Mouse (Mus musculus): ENCODE measurements at regions not wholly inside any gene's neighbourhood (a gene's known extent, or its start where the extent isn't known, plus 50 kb on each side); places are given as distances from the start of the nearest gene placed in this dataset.

- DNase-seq (ENCODE audit: low spot score in 2 of 2) = no peak
Measured at GRCm38 (mm10) chr1:137571905-137572865, 603.3 kb downstream of the Ptprc start.

- no peak for DNase-seq (ENCODE audit: low spot score in 2 of 2)
Measured at GRCm38 (mm10) chr1:137571190-137571904, 604.2 kb downstream of the Ptprc start.

GRCm38 (mm10) chr1:137567526-137567925 lies 607.3 kb upstream of the Nr5a2 start:
- DNase-seq (ENCODE audit: low spot score in 2 of 2) = no peak

GRCm38 (mm10) chr1:137565573-137566048 lies 605.4 kb upstream of the Nr5a2 start:
- no peak for DNase-seq (ENCODE audit: low spot score in 2 of 2)

GRCm38 (mm10) chr1:137561686-137562085 lies 601.4 kb upstream of the Nr5a2 start:
- no peak for DNase-seq (ENCODE audit: low spot score in 2 of 2)

- no peak for DNase-seq (ENCODE audit: low spot score in 2 of 2)
Measured at GRCm38 (mm10) chr1:137560389-137561268, 600.4 kb upstream of the Nr5a2 start.

- no peak for DNase-seq (ENCODE audit: low spot score in 2 of 2)
Measured at GRCm38 (mm10) chr1:137549659-137550058, 589.4 kb upstream of the Nr5a2 start.

- peak in 1 of 2 experiments; percentile 62 for DNase-seq (ENCODE audit: low spot score in 2 of 2)
Measured at GRCm38 (mm10) chr1:137545666-137546065, 585.4 kb upstream of the Nr5a2 start.

GRCm38 (mm10) chr1:137543828-137544227 lies 583.6 kb upstream of the Nr5a2 start:
- DNase-seq (ENCODE audit: low spot score in 2 of 2) = no peak

GRCm38 (mm10) chr1:137541453-137541852 lies 581.2 kb upstream of the Nr5a2 start:
- no peak for DNase-seq (ENCODE audit: low spot score in 2 of 2)

- DNase-seq (ENCODE audit: low spot score in 2 of 2) = no peak
Measured at GRCm38 (mm10) chr1:137539424-137540116, 579.3 kb upstream of the Nr5a2 start.

- no peak for DNase-seq (ENCODE audit: low spot score in 2 of 2)
Measured at GRCm38 (mm10) chr1:137514750-137515149, 554.5 kb upstream of the Nr5a2 start.

- no peak for DNase-seq (ENCODE audit: low spot score in 2 of 2)
Measured at GRCm38 (mm10) chr1:137503704-137504422, 543.6 kb upstream of the Nr5a2 start.

GRCm38 (mm10) chr1:137488226-137488625 lies 528.0 kb upstream of the Nr5a2 start:
- DNase-seq (ENCODE audit: low spot score in 2 of 2) = no peak

- no peak for DNase-seq (ENCODE audit: low spot score in 2 of 2)
Measured at GRCm38 (mm10) chr1:137478459-137478858, 518.2 kb upstream of the Nr5a2 start.

- no peak for DNase-seq (ENCODE audit: low spot score in 2 of 2)
Measured at GRCm38 (mm10) chr1:137477239-137477638, 517.0 kb upstream of the Nr5a2 start.

GRCm38 (mm10) chr1:137474858-137475257 lies 514.6 kb upstream of the Nr5a2 start:
- DNase-seq (ENCODE audit: low spot score in 2 of 2) = no peak

GRCm38 (mm10) chr1:137473800-137474685 lies 513.8 kb upstream of the Nr5a2 start:
- peak; percentile 10 to 69 for DNase-seq (ENCODE audit: low spot score in 2 of 2)

- no peak for DNase-seq (ENCODE audit: low spot score in 2 of 2)
Measured at GRCm38 (mm10) chr1:137464971-137465370, 504.7 kb upstream of the Nr5a2 start.
